Mouse (Mus musculus) midbrain, embryonic 10.5 days (tissue): ENCODE measurements at regions not wholly inside any gene's neighbourhood (a gene's known extent, or its start where the extent isn't known, plus 50 kb on each side); places are given as distances from the start of the nearest gene placed in this dataset.

Experiments used
- DNase-seq: peaks from one replicate; pipeline ENCODE4 v3.0.0-alpha.2; 2017; ENCODE audit warnings: low spot score
- H3K27ac ChIP-seq: fragments of 300-500 bp; sonication (generic); replicated peaks from 2 replicates; pipeline ENCODE4 v1.5.1; 2016; ENCODE audit warnings: mild to moderate bottlenecking
- H3K27me3 ChIP-seq: fragments of 300-500 bp; sonication (generic); 2 replicates; pipeline ENCODE4 v1.6.1; 2016; ENCODE audit warnings: low read depth, mild to moderate bottlenecking; ENCODE audit not compliant: poor library complexity, severe bottlenecking
- H3K36me3 ChIP-seq: fragments of 300-500 bp; sonication (generic); 2 replicates; pipeline ENCODE4 v1.6.1; 2016; ENCODE audit warnings: mild to moderate bottlenecking, moderate library complexity
- H3K4me1 ChIP-seq: fragments of 300-500 bp; sonication (generic); 2 replicates; pipeline ENCODE4 v1.6.1; 2016
- H3K4me3 ChIP-seq: fragments of 300-500 bp; sonication (generic); 2 replicates; pipeline ENCODE4 v1.5.1; 2016; ENCODE audit warnings: mild to moderate bottlenecking, moderate library complexity
- H3K9me3 ChIP-seq: fragments of 300-500 bp; sonication (generic); replicated peaks from 2 replicates; pipeline ENCODE4 v1.6.1; 2016; ENCODE audit warnings: mild to moderate bottlenecking
- WGBS: fragments of 180-500 bp; shearing (Covaris S2); methylation state at CpG from one replicate; pipeline ENCODE4 v1.1.7; 2016; 5-methylcytosine and 5-hydroxymethylcytosine counted together

DNA sequence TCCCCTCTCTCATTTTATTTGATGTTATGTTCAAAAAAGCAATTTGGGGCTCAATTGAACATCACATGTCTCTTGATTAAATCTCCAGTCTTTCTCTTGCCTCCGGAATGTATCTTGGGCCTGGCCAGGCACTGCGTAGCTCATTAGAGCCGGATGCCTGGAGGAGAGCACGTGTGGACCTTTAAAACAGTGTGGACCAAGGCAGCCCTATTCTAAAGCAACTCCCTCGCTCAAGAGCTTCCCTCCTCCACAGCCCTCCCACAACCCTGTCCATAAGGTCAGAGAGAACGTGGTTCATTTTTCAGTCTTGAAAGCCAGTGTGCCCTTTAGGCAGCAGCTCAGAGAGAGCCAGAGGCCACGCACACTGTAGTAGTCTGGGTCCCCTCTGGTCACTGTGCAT, 160.8 kb downstream of the Katnal1 start:
- 88% methylated on average over 7 of the region's 7 CpGs for WGBS
- no peak overlapping the region for H3K27ac ChIP-seq

GRCm38 (mm10) chr5:148765993-148766392, 163.1 kb downstream of the Katnal1 start:
- Histone ChIP-seq H3K4me1 (no peaks in the 10 kb centered on the region), H3K9me3 (no peaks in the 10 kb centered on the region), H3K36me3 (no peaks in the 10 kb centered on the region), H3K27me3 (no peaks in the 10 kb centered on the region), H3K4me3 (no peak overlapping the region), H3K27ac (no peak overlapping the region)
- WGBS = 94% methylated on average over 7 of the region's 7 CpGs
- no peak for DNase-seq

More for the DNA sequence above, 160.8 kb downstream of the Katnal1 start:
- Histone ChIP-seq H3K36me3 (no peaks in the 10 kb centered on the region), H3K4me3 (no peak overlapping the region), H3K27me3 (no peaks in the 10 kb centered on the region), H3K4me1 (no peaks in the 10 kb centered on the region), H3K9me3 (no peaks in the 10 kb centered on the region)
- no peak for DNase-seq

DNA sequence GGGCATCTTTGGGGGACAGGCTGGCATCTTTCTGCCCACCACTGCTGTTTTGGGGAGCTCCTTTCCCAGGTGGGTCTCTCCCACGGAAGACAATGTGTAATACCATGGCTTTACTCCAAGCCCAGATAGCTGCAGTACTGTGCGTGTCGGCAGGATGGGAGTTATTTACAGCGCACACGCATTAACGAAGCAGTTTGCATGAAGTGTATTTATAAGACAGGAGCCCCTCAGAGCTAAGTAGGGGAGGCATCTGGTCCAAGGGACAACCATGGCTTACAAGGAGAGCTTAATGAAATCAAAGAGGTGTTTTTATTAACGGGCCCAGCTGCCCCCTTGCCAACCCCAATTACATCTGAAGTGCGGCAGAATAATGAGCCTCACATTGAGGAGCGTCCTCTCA, 169.0 kb downstream of the Katnal1 start:
- WGBS = 89% methylated on average over 9 of the region's 9 CpGs
- Histone ChIP-seq H3K27me3 (no peaks in the 10 kb centered on the region), H3K9me3 (peaks cover 4% of the 10 kb centered on the region; the same call in 1 of the 2 replicates), H3K4me3 (no peak overlapping the region), H3K27ac (no peak overlapping the region), H3K36me3 (no peaks in the 10 kb centered on the region), H3K4me1 (no peaks in the 10 kb centered on the region)
- no peak for DNase-seq

DNA sequence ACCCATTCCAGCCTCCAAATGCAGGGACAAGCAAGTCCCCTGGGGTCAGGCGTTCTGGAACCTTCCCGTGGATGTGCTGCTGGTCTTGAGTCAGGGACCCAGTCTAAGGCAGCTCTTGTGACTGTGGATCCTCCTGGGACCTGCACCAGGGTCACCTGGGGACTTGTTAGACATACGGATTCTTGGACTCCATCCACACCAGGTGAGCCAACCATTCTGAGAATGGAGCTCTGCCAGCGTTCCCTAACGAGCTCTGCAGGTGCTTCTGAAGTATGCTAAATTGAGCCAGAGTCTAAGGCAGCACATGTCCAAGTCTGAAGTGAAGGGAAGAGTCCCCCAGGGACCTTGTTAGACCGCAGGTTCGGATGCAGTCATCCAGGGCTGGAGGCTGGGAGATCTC, 170.3 kb downstream of the Katnal1 start:
- Histone ChIP-seq H3K9me3 (peaks cover 4% of the 10 kb centered on the region; the same call in 1 of the 2 replicates), H3K4me1 (no peaks in the 10 kb centered on the region), H3K27me3 (no peaks in the 10 kb centered on the region), H3K36me3 (no peaks in the 10 kb centered on the region), H3K27ac (no peak overlapping the region), H3K4me3 (no peak overlapping the region)
- no peak for DNase-seq
- WGBS = 86% methylated on average over 7 of the region's 7 CpGs

- Histone ChIP-seq H3K9me3 (peaks cover 4% of the 10 kb centered on the region; the same call in 1 of the 2 replicates), H3K4me3 (no peak overlapping the region), H3K36me3 (no peaks in the 10 kb centered on the region), H3K27me3 (no peaks in the 10 kb centered on the region), H3K4me1 (no peaks in the 10 kb centered on the region), H3K27ac (no peak overlapping the region)
- DNase-seq = no peak
- 79% methylated on average over 5 of the region's 5 CpGs for WGBS
Observed at GRCm38 (mm10) chr5:148757715-148758114, 171.4 kb downstream of the Katnal1 start.

GRCm38 (mm10) chr5:148757236-148757635, 171.9 kb downstream of the Katnal1 start:
- no peak for DNase-seq
- no peaks in the 10 kb centered on the region for H3K36me3 ChIP-seq
- WGBS = 76% methylated on average over 8 of the region's 8 CpGs
- peaks cover 4% of the 10 kb centered on the region; the same call in 1 of the 2 replicates for H3K9me3 ChIP-seq
- no peaks in the 10 kb centered on the region for H3K4me1 ChIP-seq
- H3K27me3 ChIP-seq = no peaks in the 10 kb centered on the region
- no peak overlapping the region for H3K27ac ChIP-seq
- no peak overlapping the region for H3K4me3 ChIP-seq

DNA sequence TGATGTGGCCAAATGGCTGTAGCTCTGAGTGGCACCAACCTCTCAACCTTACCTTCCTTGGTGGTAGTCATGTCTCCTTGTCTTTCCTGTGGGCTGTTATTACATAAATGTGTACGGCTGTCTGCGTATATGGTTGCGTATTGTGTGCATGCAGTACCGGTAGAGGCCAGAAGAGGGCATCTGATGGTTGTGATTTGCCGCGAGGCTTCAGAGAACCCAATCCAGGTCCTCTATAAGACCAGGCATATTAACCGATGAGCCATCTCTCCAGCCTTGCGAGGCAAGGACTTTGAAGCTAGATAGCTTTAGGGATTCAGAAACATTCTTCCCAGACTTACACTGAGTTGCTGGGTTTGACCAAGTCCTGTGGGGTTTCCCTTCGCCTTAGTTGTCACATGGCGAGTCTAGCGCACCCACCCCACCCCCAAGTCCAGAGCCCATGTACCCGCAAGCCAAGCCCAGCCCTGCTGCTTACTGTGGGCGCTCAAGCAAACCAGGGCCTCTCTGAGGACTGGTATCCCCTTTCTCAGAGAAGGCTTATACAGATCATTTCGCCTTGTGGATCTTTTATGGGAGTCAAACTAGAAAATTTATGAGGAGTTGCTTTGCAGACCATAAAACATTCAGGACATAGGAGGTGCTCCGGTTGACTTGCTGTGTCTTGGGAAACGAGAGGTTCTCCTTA, 172.7 kb downstream of the Katnal1 start:
- H3K4me3 ChIP-seq = no peak overlapping the region
- no peak overlapping the region for H3K27ac ChIP-seq
- H3K4me1 ChIP-seq = no peaks in the 10 kb centered on the region
- H3K27me3 ChIP-seq = no peaks in the 10 kb centered on the region
- no peak for DNase-seq
- peaks cover 4% of the 10 kb centered on the region; the same call in 1 of the 2 replicates for H3K9me3 ChIP-seq
- no peaks in the 10 kb centered on the region for H3K36me3 ChIP-seq
- WGBS = 85% methylated on average over 16 of the region's 16 CpGs

DNA sequence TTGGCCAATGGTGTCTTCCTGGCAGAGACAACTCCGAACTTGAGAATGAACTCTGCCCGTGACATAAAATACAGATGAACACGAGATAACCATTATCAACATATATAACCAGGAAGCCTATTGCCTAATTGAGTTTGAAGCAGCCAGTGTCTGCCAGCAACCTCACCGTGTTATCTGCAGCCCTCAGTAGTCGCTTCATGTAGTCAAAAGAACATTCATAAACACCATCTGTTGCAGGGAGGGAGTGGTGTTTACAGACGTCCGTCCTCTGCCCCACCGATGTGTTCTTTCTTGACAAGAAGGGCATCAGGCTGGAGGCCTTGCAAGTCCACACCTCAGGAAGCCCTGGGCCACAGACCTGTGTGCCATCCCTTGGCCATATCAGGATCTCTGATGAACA, 173.3 kb downstream of the Katnal1 start:
- WGBS = 93% methylated on average over 8 of the region's 8 CpGs
- Histone ChIP-seq H3K4me3 (no peak overlapping the region), H3K27me3 (no peaks in the 10 kb centered on the region), H3K4me1 (no peaks in the 10 kb centered on the region), H3K9me3 (peaks cover 4% of the 10 kb centered on the region; the same call in 1 of the 2 replicates), H3K36me3 (no peaks in the 10 kb centered on the region), H3K27ac (no peak overlapping the region)
- no peak for DNase-seq

- DNase-seq = no peak
- peaks cover 4% of the 10 kb centered on the region; the same call in 1 of the 2 replicates for H3K9me3 ChIP-seq
- H3K27ac ChIP-seq = no peak overlapping the region
- no peaks in the 10 kb centered on the region for H3K4me1 ChIP-seq
- no peak overlapping the region for H3K4me3 ChIP-seq
- H3K36me3 ChIP-seq = no peaks in the 10 kb centered on the region
- 86% methylated on average over 10 of the region's 10 CpGs for WGBS
- no peaks in the 10 kb centered on the region for H3K27me3 ChIP-seq
Observed at GRCm38 (mm10) chr5:148754896-148755295, 174.2 kb downstream of the Katnal1 start.

GRCm38 (mm10) chr5:148754363-148754762, 174.8 kb downstream of the Katnal1 start:
- DNase-seq = no peak
- H3K27me3 ChIP-seq = no peaks in the 10 kb centered on the region
- no peak overlapping the region for H3K4me3 ChIP-seq
- WGBS = 93% methylated on average over 6 of the region's 6 CpGs
- no peak overlapping the region for H3K27ac ChIP-seq
- H3K4me1 ChIP-seq = no peaks in the 10 kb centered on the region
- H3K36me3 ChIP-seq = no peaks in the 10 kb centered on the region
- peaks cover 4% of the 10 kb centered on the region; the same call in 1 of the 2 replicates for H3K9me3 ChIP-seq

- no peak overlapping the region for H3K27ac ChIP-seq
- peaks cover 4% of the 10 kb centered on the region; the same call in 1 of the 2 replicates for H3K9me3 ChIP-seq
- no peak overlapping the region for H3K4me3 ChIP-seq
- no peaks in the 10 kb centered on the region for H3K4me1 ChIP-seq
- H3K27me3 ChIP-seq = no peaks in the 10 kb centered on the region
- no peak for DNase-seq
- WGBS = 84% methylated on average over 4 of the region's 4 CpGs
- no peaks in the 10 kb centered on the region for H3K36me3 ChIP-seq
Observed at GRCm38 (mm10) chr5:148753457-148753856, 175.7 kb downstream of the Katnal1 start.

GRCm38 (mm10) chr5:148751980-148752379, 177.1 kb downstream of the Katnal1 start:
- 93% methylated on average over 13 of the region's 13 CpGs for WGBS
- no peaks in the 10 kb centered on the region for H3K4me1 ChIP-seq
- peaks cover 4% of the 10 kb centered on the region; the same call in 1 of the 2 replicates for H3K9me3 ChIP-seq
- no peak overlapping the region for H3K4me3 ChIP-seq
- no peak overlapping the region for H3K27ac ChIP-seq
- no peaks in the 10 kb centered on the region for H3K36me3 ChIP-seq
- no peaks in the 10 kb centered on the region for H3K27me3 ChIP-seq
- no peak for DNase-seq

DNA sequence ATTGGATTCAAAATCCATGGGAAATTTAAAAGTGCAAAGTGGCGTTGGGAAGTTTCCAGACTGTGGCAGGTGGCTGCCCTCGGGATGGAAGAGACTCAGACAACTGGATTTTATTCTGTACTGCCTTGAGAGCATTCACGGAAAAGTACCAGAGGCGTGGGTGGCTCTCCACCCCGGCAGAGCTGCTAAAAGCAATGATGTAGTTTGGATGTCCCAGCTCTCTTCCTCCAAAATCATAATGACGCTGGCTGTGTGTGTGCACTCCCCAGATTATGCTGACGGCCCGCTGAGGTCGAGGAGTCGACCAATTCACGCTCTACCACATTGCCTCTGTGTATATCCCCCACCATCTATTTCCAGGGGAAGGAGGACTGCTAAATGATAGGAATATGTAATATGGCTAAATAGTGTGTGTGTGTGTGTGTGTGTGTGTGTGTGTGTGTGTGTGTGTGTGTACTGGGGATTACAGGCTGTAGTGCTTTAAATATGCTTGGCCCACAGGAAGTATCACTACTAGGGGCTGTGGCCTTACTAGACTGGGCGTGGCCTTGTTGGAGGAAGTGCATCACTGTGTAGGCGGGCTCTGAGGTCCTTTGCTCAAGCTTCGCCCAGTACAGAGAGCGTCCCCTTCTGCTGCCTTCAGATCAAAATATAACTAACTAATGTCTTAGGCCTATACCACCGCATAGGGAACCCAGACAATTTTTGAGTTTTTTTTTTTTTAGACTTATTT, 179.0 kb downstream of the Katnal1 start:
- Histone ChIP-seq H3K4me3 (no peak overlapping the region), H3K27me3 (no peaks in the 10 kb centered on the region), H3K36me3 (no peaks in the 10 kb centered on the region), H3K27ac (no peak overlapping the region), H3K4me1 (no peaks in the 10 kb centered on the region), H3K9me3 (no peaks in the 10 kb centered on the region)
- DNase-seq = no peak
- 92% methylated on average over 16 of the region's 16 CpGs for WGBS
